Mouse (Mus musculus) cerebellum, adult 2 months (tissue): ENCODE data around the gene Bbs9.

ENCODE experiments used
- CTCF ChIP-seq: fragments of 200-500 bp; IDR thresholded peaks from 2 replicates; pipeline ENCODE4 v1.5.1; 2011; ENCODE audit warnings: low read depth, mild to moderate bottlenecking, control low read depth, low read length, moderate library complexity, borderline replicate concordance; ENCODE audit not compliant: insufficient read depth
- POLR2A ChIP-seq: fragments of 200-500 bp; IDR thresholded peaks from 2 replicates; pipeline ENCODE4 v1.6.1; 2011; ENCODE audit warnings: low read length, control low read depth, borderline replicate concordance; ENCODE audit not compliant: insufficient read depth

DNA sequence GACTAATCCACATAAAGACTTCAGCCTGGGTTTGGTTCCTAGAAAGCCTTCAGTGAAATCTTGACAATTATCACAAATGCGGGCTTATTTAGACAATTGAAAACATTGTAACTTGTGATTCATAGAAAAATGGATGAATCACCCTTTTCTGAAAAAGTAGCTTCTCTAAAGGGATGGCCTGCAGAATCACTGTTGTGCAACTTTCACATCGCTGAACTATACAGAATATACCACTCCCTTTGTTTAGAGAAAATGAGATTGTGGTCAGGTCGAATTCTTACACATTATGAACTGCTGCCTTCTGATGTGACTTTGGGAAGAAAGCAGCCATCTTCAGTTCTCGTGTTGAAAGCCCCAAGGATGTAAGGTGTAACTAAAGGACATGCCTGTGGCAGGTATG lies 313.3 kb downstream of the Bbs9 start:
- TF ChIP-seq CTCF (no peak), POLR2A (no peak)
